Mouse (Mus musculus): ENCODE data around the gene Aco2.

- TF ChIP-seq CTCF (IDR thresholded peaks at IDR 0.05; ENCODE audit: low read depth, low read length) (no peak), POLR2A (IDR thresholded peaks at IDR 0.05; ENCODE audit: insufficient read depth, low read length) (no peak), EP300 (IDR thresholded peaks at IDR 0.05; ENCODE audit: insufficient read depth, low read depth, low read length) (no peak)
These were observed 11.5 kb upstream of the Aco2 start for GRCm38 (mm10) chr15:81860471-81861135.

Data from ES-Bruce4 (cell line).